Mouse (Mus musculus): ENCODE results near the gene Ksr2.

- no peak for TF ChIP-seq UBTF (IDR thresholded peaks at IDR 0.05; ENCODE audit: low read depth, low read length)
- TF ChIP-seq POLR2A (IDR thresholded peaks at IDR 0.05; ENCODE audit: low read depth, low read length) = no peak
These were observed 152.4 kb downstream of the Ksr2 start for GRCm38 (mm10) chr5:117566051-117566665.
